Mouse (Mus musculus): ENCODE results near the gene Chmp3.

Gene Chmp3

DNA sequence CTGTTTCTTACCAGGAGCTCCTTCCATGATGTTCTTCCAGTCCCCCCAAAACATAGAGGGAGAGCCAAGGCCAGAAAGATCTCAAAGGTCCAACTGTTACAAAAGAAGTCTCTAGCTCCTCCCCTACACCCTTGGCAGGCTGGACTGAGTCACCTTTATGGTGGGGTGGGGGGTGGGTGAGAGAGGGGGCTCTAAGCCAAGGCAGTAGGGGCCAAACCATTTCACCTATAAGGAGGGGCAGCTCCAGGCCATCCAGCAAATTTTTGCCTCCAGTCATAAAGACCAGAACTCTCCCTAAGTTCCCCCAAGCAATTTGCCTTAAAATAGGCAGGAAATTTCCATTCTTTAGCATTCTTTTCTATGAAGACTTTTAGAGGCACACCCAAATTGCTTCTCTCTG, 65.4 kb downstream of the Chmp3 start:
- DNase-seq (ENCODE audit: low spot score in 2 of 2): no peak

DNA sequence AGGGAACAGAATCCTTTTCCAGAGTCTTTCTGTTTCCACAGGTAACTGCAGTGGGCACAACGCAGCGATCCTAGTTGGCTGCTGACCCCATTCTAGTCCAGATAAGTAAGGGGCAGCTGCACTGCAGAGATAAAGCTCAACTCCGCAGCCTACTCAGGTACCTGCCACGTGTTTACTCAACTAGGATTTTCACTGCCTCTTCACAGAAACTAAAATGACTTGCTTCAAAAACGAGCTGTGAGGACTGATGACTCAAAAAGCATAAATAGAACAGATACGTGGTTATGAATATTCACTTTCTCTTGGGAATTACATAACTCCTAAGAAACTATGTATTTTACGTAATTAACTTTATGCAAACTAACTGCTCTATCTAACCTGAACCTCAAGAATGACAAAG, 66.4 kb downstream of the Chmp3 start:
- no peak for DNase-seq (ENCODE audit: low spot score in 2 of 2)

- DNase-seq (ENCODE audit: low spot score in 2 of 2): no peak
Observed at GRCm38 (mm10) chr6:71613225-71613624, 69.6 kb downstream of the Chmp3 start.

- DNase-seq (ENCODE audit: low spot score in 2 of 2): no peak
Observed at GRCm38 (mm10) chr6:71616959-71617358, 73.4 kb downstream of the Chmp3 start.

GRCm38 (mm10) chr6:71621551-71621950, 78.0 kb downstream of the Chmp3 start:
- DNase-seq (ENCODE audit: low spot score in 2 of 2): no peak

DNA sequence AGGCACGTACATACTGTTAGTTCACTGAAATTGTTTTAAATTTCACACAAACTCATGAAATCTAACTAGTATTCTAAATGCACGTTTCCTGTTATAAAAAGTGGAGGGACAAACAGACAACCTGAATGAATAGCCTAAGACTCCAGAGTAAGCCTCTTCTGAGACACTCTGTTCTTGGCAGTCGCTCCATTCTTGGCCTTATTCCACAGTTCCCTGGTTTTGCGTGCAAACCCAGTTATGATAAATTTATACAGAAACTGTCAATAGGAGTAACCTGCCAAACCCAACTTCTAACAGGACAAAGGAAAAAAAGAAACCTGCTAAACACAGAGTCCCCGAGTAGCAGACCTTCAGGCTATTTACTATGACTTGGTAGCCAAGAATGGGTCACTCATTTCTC, 78.4 kb downstream of the Chmp3 start:
- no peak for DNase-seq (ENCODE audit: low spot score in 2 of 2)

DNA sequence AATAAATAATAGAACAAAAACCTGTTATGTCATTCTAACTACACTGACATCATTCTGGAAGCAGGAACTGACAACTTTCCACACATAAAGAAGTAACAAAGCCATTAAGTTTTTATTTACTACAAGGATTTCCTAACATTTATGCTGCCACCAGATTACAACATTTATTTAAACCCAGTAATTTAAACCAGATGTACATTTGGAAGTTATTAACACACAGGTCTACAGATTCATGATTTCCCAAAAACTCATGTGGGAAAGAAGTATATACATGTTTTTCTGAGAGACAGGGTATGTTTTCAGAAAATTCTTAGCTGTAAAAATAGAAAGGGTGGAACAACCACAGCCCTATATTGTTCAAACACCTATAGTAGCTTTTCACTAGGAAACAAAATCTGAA, 81.1 kb downstream of the Chmp3 start:
- DNase-seq (ENCODE audit: low spot score in 2 of 2): no peak

DNA sequence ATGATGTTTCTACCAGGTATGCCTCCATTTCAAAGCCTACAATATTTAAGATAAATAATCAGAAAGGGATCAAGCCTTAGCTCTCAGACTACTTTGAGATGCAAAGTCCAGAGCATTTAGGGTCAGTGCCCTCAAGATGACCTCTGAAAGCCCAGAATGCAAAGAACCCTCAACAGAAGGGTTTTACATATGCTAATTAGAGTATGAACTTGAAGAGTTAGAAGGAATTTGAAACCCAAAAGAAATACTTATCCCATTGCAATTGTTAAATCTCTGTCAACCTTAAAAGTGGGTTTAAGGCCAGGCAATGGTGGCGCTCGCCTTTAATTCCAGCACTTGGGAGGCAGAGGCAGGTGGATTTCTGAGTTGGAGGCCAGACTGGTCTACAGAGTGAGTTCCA, 82.4 kb downstream of the Chmp3 start:
- DNase-seq (ENCODE audit: low spot score in 2 of 2): no peak

GRCm38 (mm10) chr6:71627325-71627724, 83.7 kb downstream of the Chmp3 start:
- no peak for DNase-seq (ENCODE audit: low spot score in 2 of 2)

DNA sequence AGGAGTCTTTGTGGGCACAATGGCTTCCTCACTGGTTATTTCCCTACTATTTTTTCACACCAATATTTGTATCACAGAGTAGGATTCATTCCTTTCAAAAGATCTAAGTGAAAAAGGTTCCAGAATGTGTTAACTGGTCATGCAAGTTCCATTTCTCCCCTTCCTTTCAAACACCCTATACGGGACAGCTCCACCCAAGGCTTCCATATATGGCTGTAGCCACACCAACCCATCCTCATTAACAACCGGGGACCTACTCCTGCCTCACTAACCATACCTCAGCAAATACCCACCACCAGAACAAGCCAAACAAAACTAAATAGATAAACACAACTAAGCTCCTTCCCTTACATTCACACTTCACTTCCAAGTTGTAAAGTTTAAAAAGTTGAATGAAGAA, 87.6 kb downstream of the Chmp3 start:
- DNase-seq (ENCODE audit: low spot score in 2 of 2): no peak

- peak; percentile 37 to 44 for DNase-seq (ENCODE audit: low spot score in 2 of 2)
Observed at GRCm38 (mm10) chr6:71631706-71632461, 88.3 kb downstream of the Chmp3 start.

All from frontal cortex, postnatal 10 days (tissue).